Mouse (Mus musculus): ENCODE measurements around the gene Shisa7. TPM values are rescaled to one million over a fixed set of nuclear protein-coding genes. Genes with fewer than 3 reads are reported as not detected.
A peak's percentile ranks its signal among the peaks of the same experiment; 100 is the strongest.

Gene Shisa7
- polyA plus RNA-seq, 2 experiments = 0.54 to 4.2 TPM

DNA sequence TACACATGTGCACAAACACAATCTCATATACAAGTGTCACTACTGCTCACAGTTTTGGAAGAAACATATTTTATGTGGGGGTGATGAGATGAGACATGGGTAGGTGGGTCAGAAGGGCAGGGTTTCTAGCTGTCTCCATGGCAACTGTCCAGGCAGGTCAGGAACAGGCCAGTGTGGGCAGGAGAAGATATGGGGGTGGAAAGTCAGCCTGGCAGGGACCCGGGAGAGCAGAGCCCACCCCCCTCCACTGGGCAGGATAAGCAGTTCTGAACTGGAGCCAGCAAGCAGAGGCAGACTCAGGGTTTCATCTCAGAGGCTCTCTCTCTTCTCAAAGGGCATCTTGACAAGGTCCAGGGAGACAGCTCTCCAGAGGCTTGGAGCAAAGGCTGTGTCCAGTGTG lies 6.9 kb downstream of the Shisa7 start:
- TF ChIP-seq POLR2A (IDR thresholded peaks at IDR 0.05; ENCODE audit: borderline replicate concordance, extremely low read depth, insufficient read depth, insufficient read length) = no peak
- no peak overlapping the region for H3K27ac ChIP-seq (replicated peaks; ENCODE audit: low read depth, low read length)
- H3K4me3 ChIP-seq (replicated peaks; ENCODE audit: low read length) = no peak overlapping the region
- no peak overlapping the region for H3K9ac ChIP-seq (ENCODE audit: low read depth, low read length, severe bottlenecking)
- WGBS = 25% methylated on average over 1 of the region's 1 CpGs
- ATAC-seq (ENCODE audit: low FRiP score, low read depth) = no peak
- H3K36me3 ChIP-seq (ENCODE audit: control insufficient read depth, insufficient read depth, low read length) = no peaks in the 10 kb centered on the region
- no peaks in the 10 kb centered on the region for H3K9me3 ChIP-seq (ENCODE audit: control insufficient read depth, low read length)
- peaks cover 4% of the 10 kb centered on the region; the same call in 1 of the 2 replicates for H3K4me1 ChIP-seq (ENCODE audit: control insufficient read depth, insufficient read depth, low read length)
- no peak for DNase-seq (ENCODE audit: low spot score)
- H3K27me3 ChIP-seq (ENCODE audit: control insufficient read depth, insufficient read depth, low read length) = peaks cover 60% of the 10 kb centered on the region
- no peak overlapping the region for H3K4me2 ChIP-seq (replicated peaks; ENCODE audit: low read depth, low read length, severe bottlenecking)

GRCm38 (mm10) chr7:4836351-4836792 lies 8.1 kb downstream of the Shisa7 start:
- peak overlapping the region; percentile 43 for H3K4me3 ChIP-seq (replicated peaks; ENCODE audit: low read length)
- H3K4me1 ChIP-seq (ENCODE audit: control insufficient read depth, insufficient read depth, low read length) = peaks cover 4% of the 10 kb centered on the region; the same call in 1 of the 2 replicates
- no peak for TF ChIP-seq POLR2A (IDR thresholded peaks at IDR 0.05; ENCODE audit: borderline replicate concordance, extremely low read depth, insufficient read depth, insufficient read length)
- DNase-seq (ENCODE audit: low spot score) = no peak
- no peak overlapping the region for H3K27ac ChIP-seq (replicated peaks; ENCODE audit: low read depth, low read length)
- 0% methylated on average over 43 of the region's 51 CpGs for WGBS
- H3K4me2 ChIP-seq (replicated peaks; ENCODE audit: low read depth, low read length, severe bottlenecking) = peak overlapping the region; percentile 80
- ATAC-seq (ENCODE audit: low FRiP score, low read depth) = no peak
- H3K36me3 ChIP-seq (ENCODE audit: control insufficient read depth, insufficient read depth, low read length) = no peaks in the 10 kb centered on the region
- no peaks in the 10 kb centered on the region for H3K9me3 ChIP-seq (ENCODE audit: control insufficient read depth, low read length)
- peaks cover 54% of the 10 kb centered on the region for H3K27me3 ChIP-seq (ENCODE audit: control insufficient read depth, insufficient read depth, low read length)
- H3K9ac ChIP-seq (ENCODE audit: low read depth, low read length, severe bottlenecking) = peak overlapping the region; percentile 40; the same call in 1 of the 2 replicates

DNA sequence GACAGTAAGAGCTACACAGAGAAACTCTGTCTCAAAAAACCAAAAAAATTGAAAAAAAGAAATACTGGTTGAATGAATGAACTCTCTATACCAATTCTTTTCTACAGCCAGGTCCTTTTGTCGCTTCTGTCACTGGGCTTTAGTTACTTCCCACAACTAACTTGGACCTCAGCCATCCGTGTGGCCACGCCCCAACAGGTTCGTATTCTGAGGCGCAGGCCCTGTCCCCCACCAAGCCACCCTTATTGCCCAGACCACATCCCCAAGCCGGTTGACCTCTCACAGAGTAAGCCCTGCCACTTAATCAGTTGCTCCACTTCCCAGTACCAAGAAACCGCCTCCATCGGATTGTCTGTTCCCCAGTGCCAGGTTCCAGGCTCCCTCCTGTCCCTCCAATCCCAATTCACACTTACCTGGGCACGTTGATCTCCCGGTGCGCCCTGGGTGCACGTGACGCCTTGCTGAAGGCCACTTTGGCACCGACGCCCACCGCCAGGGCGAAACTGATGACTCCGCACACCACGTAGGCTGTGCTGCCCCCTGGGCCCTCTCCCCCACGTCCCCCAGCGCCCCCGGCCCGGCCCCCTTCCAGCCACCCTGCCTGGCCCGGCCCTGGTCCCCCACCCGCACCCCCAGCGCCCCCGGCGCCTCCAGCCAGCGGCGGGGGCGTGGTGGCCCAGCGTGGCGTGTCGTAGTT lies 8.7 kb downstream of the Shisa7 start:
- Histone ChIP-seq H3K27ac (replicated peaks; ENCODE audit: low read depth, low read length) (no peak overlapping the region), H3K4me3 (replicated peaks; ENCODE audit: low read length) (peak overlapping the region; percentile 43), H3K9ac (ENCODE audit: low read depth, low read length, severe bottlenecking) (peak overlapping the region; percentile 40; the same call in 1 of the 2 replicates), H3K4me1 (ENCODE audit: control insufficient read depth, insufficient read depth, low read length) (peaks cover 4% of the 10 kb centered on the region; the same call in 1 of the 2 replicates), H3K27me3 (ENCODE audit: control insufficient read depth, insufficient read depth, low read length) (peaks cover 58% of the 10 kb centered on the region), H3K36me3 (ENCODE audit: control insufficient read depth, insufficient read depth, low read length) (no peaks in the 10 kb centered on the region), H3K9me3 (ENCODE audit: control insufficient read depth, low read length) (no peaks in the 10 kb centered on the region), H3K4me2 (replicated peaks; ENCODE audit: low read depth, low read length, severe bottlenecking) (peak overlapping the region; percentile 80)
- no peak for TF ChIP-seq POLR2A (IDR thresholded peaks at IDR 0.05; ENCODE audit: borderline replicate concordance, extremely low read depth, insufficient read depth, insufficient read length)
- DNase-seq (ENCODE audit: low spot score) (no peak), ATAC-seq (ENCODE audit: low FRiP score, low read depth) (no peak)
- 7% methylated on average over 27 of the region's 34 CpGs for WGBS

DNA sequence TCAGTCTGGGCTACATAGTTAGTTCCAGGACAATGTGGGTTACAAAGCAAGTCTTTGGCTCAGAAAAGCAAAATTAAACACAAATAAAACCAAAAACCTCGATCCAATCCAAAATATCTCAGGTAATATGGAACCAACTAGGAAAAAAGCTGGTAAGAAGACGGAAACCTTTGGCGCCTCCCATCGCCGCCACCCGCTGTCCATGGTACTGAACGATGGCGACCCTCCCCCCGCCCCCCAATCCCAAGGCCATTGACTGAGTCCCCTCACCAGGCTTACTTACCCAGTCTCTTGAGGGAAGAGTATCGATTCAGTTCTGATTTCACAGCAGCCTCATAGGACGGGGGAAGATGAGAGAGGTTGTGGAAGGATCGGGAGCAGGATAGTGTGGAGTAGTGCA lies 14.0 kb downstream of the Shisa7 start:
- Histone ChIP-seq H3K4me3 (replicated peaks; ENCODE audit: low read length) (no peak overlapping the region), H3K27ac (replicated peaks; ENCODE audit: low read depth, low read length) (no peak overlapping the region), H3K4me1 (ENCODE audit: control insufficient read depth, insufficient read depth, low read length) (no peaks in the 10 kb centered on the region), H3K9me3 (ENCODE audit: control insufficient read depth, low read length) (no peaks in the 10 kb centered on the region), H3K27me3 (ENCODE audit: control insufficient read depth, insufficient read depth, low read length) (peaks cover 37% of the 10 kb centered on the region), H3K36me3 (ENCODE audit: control insufficient read depth, insufficient read depth, low read length) (no peaks in the 10 kb centered on the region), H3K4me2 (replicated peaks; ENCODE audit: low read depth, low read length, severe bottlenecking) (no peak overlapping the region), H3K9ac (ENCODE audit: low read depth, low read length, severe bottlenecking) (no peak overlapping the region)
- TF ChIP-seq POLR2A (IDR thresholded peaks at IDR 0.05; ENCODE audit: borderline replicate concordance, extremely low read depth, insufficient read depth, insufficient read length) = no peak
- DNase-seq (ENCODE audit: low spot score) (no peak), ATAC-seq (ENCODE audit: low FRiP score, low read depth) (no peak)
- 4% methylated on average over 12 of the region's 12 CpGs for WGBS

DNA sequence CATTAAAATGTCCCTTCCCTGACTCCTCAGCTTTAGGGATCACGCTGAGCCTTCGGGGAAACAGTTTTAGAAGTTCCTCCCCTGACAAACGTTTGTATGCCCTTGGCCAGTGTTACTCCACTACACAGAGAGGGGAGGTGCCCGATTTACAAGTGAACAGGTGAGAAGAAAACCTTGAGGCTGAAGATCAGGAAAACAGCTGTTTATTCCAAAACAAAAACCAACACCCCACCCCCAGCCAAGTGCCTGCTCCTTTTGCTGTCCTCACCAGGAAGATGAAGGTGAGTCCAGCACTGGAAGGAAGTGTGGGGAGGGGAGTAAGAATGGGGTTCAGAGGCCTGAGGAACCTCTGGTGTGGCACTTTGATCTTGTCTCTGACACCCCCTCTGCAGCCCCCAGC lies 19.1 kb downstream of the Shisa7 start:
- Histone ChIP-seq H3K4me2 (replicated peaks; ENCODE audit: low read depth, low read length, severe bottlenecking) (no peak overlapping the region), H3K9ac (ENCODE audit: low read depth, low read length, severe bottlenecking) (no peak overlapping the region), H3K4me3 (replicated peaks; ENCODE audit: low read length) (no peak overlapping the region), H3K27ac (replicated peaks; ENCODE audit: low read depth, low read length) (no peak overlapping the region), H3K9me3 (ENCODE audit: control insufficient read depth, low read length) (no peaks in the 10 kb centered on the region), H3K36me3 (ENCODE audit: control insufficient read depth, insufficient read depth, low read length) (no peaks in the 10 kb centered on the region), H3K27me3 (ENCODE audit: control insufficient read depth, insufficient read depth, low read length) (peaks cover 5% of the 10 kb centered on the region; the same call in 1 of the 2 replicates), H3K4me1 (ENCODE audit: control insufficient read depth, insufficient read depth, low read length) (no peaks in the 10 kb centered on the region)
- WGBS = 44% methylated on average over 4 of the region's 4 CpGs
- DNase-seq (ENCODE audit: low spot score) (no peak), ATAC-seq (ENCODE audit: low FRiP score, low read depth) (no peak)
- TF ChIP-seq POLR2A (IDR thresholded peaks at IDR 0.05; ENCODE audit: borderline replicate concordance, extremely low read depth, insufficient read depth, insufficient read length) = no peak
